Mouse (Mus musculus): ENCODE measurements around the gene Aasdh. TPM values are rescaled to one million over a fixed set of nuclear protein-coding genes. Genes with fewer than 3 reads are reported as not detected.

Gene Aasdh
- polyA plus RNA-seq, 1 experiment from 2014 or later = 23.0 TPM

DNA sequence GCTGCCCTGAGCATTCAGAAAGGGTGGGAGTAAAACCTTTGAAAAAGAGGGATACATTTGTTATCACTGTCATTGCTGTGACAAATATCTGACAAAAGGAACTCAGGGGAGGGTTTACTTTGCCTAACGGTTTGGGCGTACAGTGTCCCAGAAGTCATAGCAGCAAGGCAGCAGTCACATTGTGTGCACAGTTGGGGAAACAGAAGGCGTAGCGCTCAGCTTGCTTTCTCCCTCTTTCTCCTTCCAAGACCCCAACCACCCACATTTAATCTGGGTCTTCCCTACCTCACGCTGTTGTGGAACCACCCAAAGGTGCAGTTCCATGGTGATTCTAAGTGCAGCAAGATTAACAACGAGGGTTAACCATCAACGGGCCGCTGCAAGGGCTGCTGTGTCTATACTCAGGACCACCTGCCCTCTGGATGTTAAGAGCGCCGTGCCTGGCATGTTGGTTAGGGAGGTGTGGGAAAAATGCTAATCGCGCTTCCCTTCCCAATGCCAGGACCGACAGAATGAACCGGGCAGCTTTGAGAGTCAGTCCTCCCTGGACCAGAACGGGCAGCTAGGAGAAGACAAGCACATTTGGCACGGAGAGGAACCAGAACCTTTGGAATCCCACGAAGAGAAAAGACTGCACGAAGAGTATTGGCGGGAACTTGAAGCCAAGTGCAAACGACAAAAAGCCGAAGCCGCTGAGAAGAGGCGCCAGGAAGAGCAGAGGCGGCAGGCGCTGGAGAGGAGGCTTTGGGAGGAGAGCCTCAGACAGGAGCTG, 49.3 kb downstream of the Aasdh start:
- no peaks in the 10 kb centered on the region for H3K9me3 ChIP-seq (replicated peaks)
- no peak overlapping the region for H3K27ac ChIP-seq
- H3K9ac ChIP-seq = 0 out of 2 replicates have a peak overlapping the region, but pooled peaks have one; percentile 16
- H3K36me3 ChIP-seq (ENCODE audit: poor library complexity, severe bottlenecking) = peaks cover 72% of the 10 kb centered on the region
- H3K27me3 ChIP-seq = peaks cover 34% of the 10 kb centered on the region
- WGBS = 25% methylated on average over 25 of the region's 25 CpGs
- H3K4me1 ChIP-seq = peaks cover 22% of the 10 kb centered on the region
- peak overlapping the region; percentile 37; the same call in 1 of the 2 replicates for H3K4me2 ChIP-seq
- ATAC-seq = no peak
- H3K4me3 ChIP-seq = no peak overlapping the region

GRCm38 (mm10) chr5:76853549-76853948, 51.8 kb downstream of the Aasdh start:
- peak; percentile 87 for ATAC-seq
- Histone ChIP-seq H3K4me3 (no peak overlapping the region), H3K9me3 (replicated peaks) (no peaks in the 10 kb centered on the region), H3K4me2 (no peak overlapping the region), H3K4me1 (peaks cover 29% of the 10 kb centered on the region), H3K9ac (no peak overlapping the region), H3K27me3 (peaks cover 34% of the 10 kb centered on the region), H3K36me3 (ENCODE audit: poor library complexity, severe bottlenecking) (peaks cover 61% of the 10 kb centered on the region), H3K27ac (no peak overlapping the region)
- WGBS = 12% methylated on average over 10 of the region's 10 CpGs

GRCm38 (mm10) chr5:76851316-76851715, 54.0 kb downstream of the Aasdh start:
- H3K9ac ChIP-seq = no peak overlapping the region
- no peak overlapping the region for H3K4me2 ChIP-seq
- 81% methylated on average over 4 of the region's 4 CpGs for WGBS
- peaks cover 42% of the 10 kb centered on the region for H3K36me3 ChIP-seq (ENCODE audit: poor library complexity, severe bottlenecking)
- peaks cover 14% of the 10 kb centered on the region for H3K27me3 ChIP-seq
- H3K4me1 ChIP-seq = peaks cover 20% of the 10 kb centered on the region
- no peak overlapping the region for H3K4me3 ChIP-seq
- no peak overlapping the region; the same call in 1 of the 2 replicates for H3K27ac ChIP-seq
- no peaks in the 10 kb centered on the region for H3K9me3 ChIP-seq (replicated peaks)
- ATAC-seq = no peak

GRCm38 (mm10) chr5:76847106-76847505, 58.2 kb downstream of the Aasdh start:
- Histone ChIP-seq H3K4me1 (peaks cover 37% of the 10 kb centered on the region), H3K4me3 (no peak overlapping the region), H3K4me2 (no peak overlapping the region), H3K9me3 (replicated peaks) (no peaks in the 10 kb centered on the region), H3K36me3 (ENCODE audit: poor library complexity, severe bottlenecking) (peaks cover 28% of the 10 kb centered on the region), H3K9ac (no peak overlapping the region), H3K27ac (no peak overlapping the region), H3K27me3 (no peaks in the 10 kb centered on the region)
- 90% methylated on average over 6 of the region's 6 CpGs for WGBS
- no peak for ATAC-seq

GRCm38 (mm10) chr5:76844618-76845186, 60.6 kb downstream of the Aasdh start:
- Histone ChIP-seq H3K4me1 (peaks cover 25% of the 10 kb centered on the region), H3K27ac (peak overlapping the region; percentile 48), H3K4me2 (peak overlapping the region; percentile 24; the same call in 1 of the 2 replicates), H3K9me3 (replicated peaks) (no peaks in the 10 kb centered on the region), H3K9ac (no peak overlapping the region), H3K4me3 (no peak overlapping the region), H3K36me3 (ENCODE audit: poor library complexity, severe bottlenecking) (peaks cover 23% of the 10 kb centered on the region), H3K27me3 (no peaks in the 10 kb centered on the region)
- WGBS = 46% methylated on average over 14 of the region's 14 CpGs
- ATAC-seq = peak; percentile 62

DNA sequence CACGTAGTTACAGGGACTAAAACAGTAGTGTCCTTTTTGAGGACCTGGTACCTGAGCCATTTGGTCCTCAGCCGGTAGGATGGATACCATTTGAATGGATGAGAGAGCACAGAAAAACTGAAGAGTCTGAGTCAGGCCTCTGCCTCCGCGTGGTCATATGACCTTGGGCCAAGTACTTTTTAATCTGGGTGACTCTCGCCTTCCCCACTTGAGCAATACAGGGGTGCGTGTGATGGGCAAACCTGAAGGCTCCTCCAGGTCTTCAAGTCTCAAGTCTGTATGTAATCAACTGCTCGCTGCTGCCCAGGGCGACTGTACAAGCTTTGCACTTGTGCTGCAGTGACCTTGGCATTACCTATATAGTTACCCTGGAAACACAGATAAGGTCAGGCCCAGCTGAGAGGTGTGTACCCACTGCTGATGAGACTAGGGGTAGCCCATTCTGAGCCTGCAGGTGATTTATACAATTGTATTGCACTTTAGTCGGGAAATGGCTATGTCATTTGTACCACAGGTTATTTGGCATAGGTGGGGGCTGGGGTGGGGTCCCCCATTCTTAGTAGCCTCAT, 61.4 kb downstream of the Aasdh start:
- peaks cover 17% of the 10 kb centered on the region for H3K36me3 ChIP-seq (ENCODE audit: poor library complexity, severe bottlenecking)
- no peaks in the 10 kb centered on the region for H3K9me3 ChIP-seq (replicated peaks)
- no peak overlapping the region for H3K9ac ChIP-seq
- 88% methylated on average over 9 of the region's 9 CpGs for WGBS
- no peak overlapping the region for H3K4me3 ChIP-seq
- no peak overlapping the region for H3K4me2 ChIP-seq
- H3K27ac ChIP-seq = peak overlapping the region; percentile 48
- peaks cover 25% of the 10 kb centered on the region for H3K4me1 ChIP-seq
- H3K27me3 ChIP-seq = no peaks in the 10 kb centered on the region
- ATAC-seq = 0 out of 2 replicates have a peak, but pooled peaks have one; percentile 14

GRCm38 (mm10) chr5:76843448-76843847, 61.9 kb downstream of the Aasdh start:
- Histone ChIP-seq H3K27me3 (no peaks in the 10 kb centered on the region), H3K4me2 (no peak overlapping the region), H3K4me3 (no peak overlapping the region), H3K36me3 (ENCODE audit: poor library complexity, severe bottlenecking) (peaks cover 15% of the 10 kb centered on the region), H3K9me3 (replicated peaks) (no peaks in the 10 kb centered on the region), H3K9ac (no peak overlapping the region), H3K4me1 (peaks cover 25% of the 10 kb centered on the region), H3K27ac (peak overlapping the region; percentile 48; the same call in 1 of the 2 replicates)
- ATAC-seq = 0 out of 2 replicates have a peak, but pooled peaks have one; percentile 37
- WGBS = 18% methylated on average over 4 of the region's 4 CpGs

DNA sequence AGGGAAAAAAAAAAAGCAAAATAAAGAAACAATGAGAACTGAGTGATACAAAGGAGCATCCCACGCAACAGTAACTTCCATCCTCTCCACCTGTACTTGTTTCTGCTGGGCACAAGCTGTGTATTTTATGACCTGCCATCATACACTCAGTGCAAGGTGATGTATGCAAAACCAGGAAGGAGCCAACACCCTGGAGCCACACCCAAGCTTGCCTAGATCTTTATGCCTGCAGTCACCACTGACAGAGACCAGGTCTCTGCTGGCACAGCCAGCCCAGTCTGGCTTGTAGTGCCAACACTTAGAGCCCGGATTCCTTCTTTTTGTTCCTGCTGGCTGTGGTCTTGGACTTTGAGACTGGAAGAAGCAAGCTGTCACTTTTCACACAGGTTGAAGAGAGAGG, 63.5 kb downstream of the Aasdh start:
- H3K4me1 ChIP-seq = peaks cover 25% of the 10 kb centered on the region
- peaks cover 17% of the 10 kb centered on the region; the same call in 1 of the 2 replicates for H3K36me3 ChIP-seq (ENCODE audit: poor library complexity, severe bottlenecking)
- no peak overlapping the region for H3K27ac ChIP-seq
- H3K4me2 ChIP-seq = no peak overlapping the region
- no peak overlapping the region for H3K9ac ChIP-seq
- H3K9me3 ChIP-seq (replicated peaks) = no peaks in the 10 kb centered on the region
- H3K27me3 ChIP-seq = no peaks in the 10 kb centered on the region
- ATAC-seq = no peak
- 80% methylated on average over 2 of the region's 2 CpGs for WGBS
- H3K4me3 ChIP-seq = no peak overlapping the region

- ATAC-seq = no peak
These were observed 65.5 kb downstream of the Aasdh start for GRCm38 (mm10) chr5:76839786-76840185.

DNA sequence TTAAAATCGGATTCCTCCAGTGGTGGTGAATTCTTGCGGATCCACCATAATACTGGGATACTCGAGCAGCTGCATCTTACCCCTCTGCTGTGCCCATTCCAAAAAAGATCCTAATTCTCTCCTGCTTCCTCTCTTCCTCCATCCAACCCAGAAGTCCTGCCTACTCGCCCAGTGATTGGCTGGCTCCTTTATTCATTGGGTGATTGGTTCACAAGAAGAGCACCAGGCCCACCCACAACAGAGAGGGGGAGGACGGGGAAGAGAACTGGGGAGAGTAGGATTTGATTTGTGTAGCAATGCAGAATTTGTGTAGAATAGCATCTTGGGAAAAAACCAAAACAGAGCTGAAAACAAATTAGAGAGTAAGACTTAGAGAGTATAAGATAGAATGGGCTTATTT, 68.3 kb downstream of the Aasdh start:
- no peak overlapping the region for H3K9ac ChIP-seq
- no peaks in the 10 kb centered on the region for H3K27me3 ChIP-seq
- 56% methylated on average over 5 of the region's 5 CpGs for WGBS
- H3K36me3 ChIP-seq (ENCODE audit: poor library complexity, severe bottlenecking) = peaks cover 8% of the 10 kb centered on the region; the same call in 1 of the 2 replicates
- H3K4me1 ChIP-seq = peaks cover 14% of the 10 kb centered on the region
- peak; percentile 69 for ATAC-seq
- peak overlapping the region; percentile 4; the same call in 1 of the 2 replicates for H3K4me2 ChIP-seq
- no peak overlapping the region for H3K4me3 ChIP-seq
- H3K27ac ChIP-seq = 0 out of 2 replicates have a peak overlapping the region, but pooled peaks have one; percentile 32
- no peaks in the 10 kb centered on the region for H3K9me3 ChIP-seq (replicated peaks)

More at GRCm38 (mm10) chr5:76839786-76840185, 65.5 kb downstream of the Aasdh start:
- Histone ChIP-seq H3K9ac (no peak overlapping the region), H3K4me1 (peaks cover 19% of the 10 kb centered on the region), H3K36me3 (ENCODE audit: poor library complexity, severe bottlenecking) (peaks cover 10% of the 10 kb centered on the region; the same call in 1 of the 2 replicates), H3K4me2 (no peak overlapping the region), H3K9me3 (replicated peaks) (no peaks in the 10 kb centered on the region), H3K27ac (no peak overlapping the region), H3K4me3 (no peak overlapping the region), H3K27me3 (no peaks in the 10 kb centered on the region)
- 87% methylated on average over 6 of the region's 6 CpGs for WGBS

DNA sequence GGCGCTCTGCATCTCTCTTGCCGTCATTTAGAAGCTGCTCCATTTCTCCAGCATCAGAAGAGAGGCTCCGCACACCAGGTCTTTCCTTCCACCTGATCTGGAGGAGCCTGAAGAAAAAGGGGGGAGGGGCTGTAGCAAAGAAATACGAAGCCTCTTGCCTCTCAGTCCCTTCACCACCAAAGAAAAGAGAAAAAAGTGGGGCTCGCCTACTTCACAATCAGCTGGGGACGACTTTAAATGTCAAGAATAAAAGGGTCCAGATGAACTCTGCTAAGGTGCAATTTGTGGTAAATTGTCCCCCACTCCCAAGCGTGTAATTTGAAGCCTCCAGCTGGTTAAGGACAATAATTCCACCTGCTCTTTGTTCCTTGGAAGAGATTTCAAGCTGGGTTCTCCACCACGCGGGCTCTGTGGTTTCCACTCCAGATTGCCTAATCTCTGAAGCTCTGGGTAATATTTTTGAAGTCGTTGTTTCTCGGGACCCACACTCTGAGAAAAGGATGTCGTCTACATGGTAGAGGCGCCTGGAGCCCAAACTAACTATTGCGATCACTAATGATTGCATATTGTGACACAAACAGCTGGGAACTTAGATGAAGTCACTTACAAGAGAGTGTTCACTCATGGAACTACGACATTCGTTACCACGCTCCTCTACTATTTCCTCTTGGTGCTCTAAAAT, 72.6 kb downstream of the Aasdh start:
- no peaks in the 10 kb centered on the region; the same call in 1 of the 2 replicates for H3K9me3 ChIP-seq (replicated peaks)
- peak overlapping the region; percentile 78 for H3K27ac ChIP-seq
- no peak for ATAC-seq
- peaks cover 19% of the 10 kb centered on the region for H3K36me3 ChIP-seq (ENCODE audit: poor library complexity, severe bottlenecking)
- no peaks in the 10 kb centered on the region for H3K27me3 ChIP-seq
- WGBS = 55% methylated on average over 17 of the region's 17 CpGs
- no peak overlapping the region for H3K4me2 ChIP-seq
- H3K4me1 ChIP-seq = peaks cover 42% of the 10 kb centered on the region
- H3K9ac ChIP-seq = no peak overlapping the region
- H3K4me3 ChIP-seq = no peak overlapping the region

All from forebrain, embryonic 13.5 days (tissue).